Mouse (Mus musculus) bone marrow macrophage, adult 2 months (primary cell): ENCODE results near the gene Gm5426.

Experiments used
- CTCF ChIP-seq: IDR thresholded peaks from 2 replicates; pipeline ENCODE4 v1.5.1; 2012; ENCODE audit warnings: low read depth, mild to moderate bottlenecking, low read length, moderate library complexity
- POLR2A ChIP-seq: IDR thresholded peaks from 2 replicates; pipeline ENCODE4 v1.6.1; 2012; ENCODE audit warnings: mild to moderate bottlenecking, low read depth, low read length, borderline replicate concordance

- TF ChIP-seq CTCF (no peak), POLR2A (no peak)
Observed at GRCm38 (mm10) chr10:96115325-96115724, 21.1 kb upstream of the Gm5426 start.
